Mouse (Mus musculus): ENCODE results near the gene Ifitm3. TPM values are rescaled to one million over a fixed set of nuclear protein-coding genes. Genes with fewer than 3 reads are reported as not detected.
A peak's percentile ranks its signal among the peaks of the same experiment; 100 is the strongest.

Gene Ifitm3
- polyA plus RNA-seq, 1 experiment from 2014 or later, result 36.2 TPM

- Histone ChIP-seq H3K27me3 (ENCODE audit: control insufficient read depth, insufficient read depth, low read length) (peaks cover 5% of the 10 kb centered on the region; the same call in 1 of the 2 replicates), H3K9me3 (replicated peaks; ENCODE audit: control insufficient read depth, low read length) (no peaks in the 10 kb centered on the region), H3K4me2 (no peak overlapping the region), H3K4me1 (ENCODE audit: control insufficient read depth, insufficient read depth, low read length) (peaks cover 10% of the 10 kb centered on the region; the same call in 1 of the 2 replicates), H3K9ac (ENCODE audit: low read depth, low read length) (no peak overlapping the region), H3K4me3 (ENCODE audit: low read depth, low read length) (no peak overlapping the region), H3K27ac (ENCODE audit: low read depth, low read length) (no peak overlapping the region), H3K36me3 (ENCODE audit: control insufficient read depth, insufficient read depth, low read length) (no peaks in the 10 kb centered on the region)
- 57% methylated on average over 17 of the region's 17 CpGs for WGBS (ENCODE audit: insufficient replicate concordance)
- no peak for ATAC-seq (replicated peaks; ENCODE audit: insufficient number of reproducible peaks, low FRiP score, low TSS enrichment)
These were observed 40.6 kb upstream of the Ifitm3 start for GRCm38 (mm10) chr7:141051060-141051685.

DNA sequence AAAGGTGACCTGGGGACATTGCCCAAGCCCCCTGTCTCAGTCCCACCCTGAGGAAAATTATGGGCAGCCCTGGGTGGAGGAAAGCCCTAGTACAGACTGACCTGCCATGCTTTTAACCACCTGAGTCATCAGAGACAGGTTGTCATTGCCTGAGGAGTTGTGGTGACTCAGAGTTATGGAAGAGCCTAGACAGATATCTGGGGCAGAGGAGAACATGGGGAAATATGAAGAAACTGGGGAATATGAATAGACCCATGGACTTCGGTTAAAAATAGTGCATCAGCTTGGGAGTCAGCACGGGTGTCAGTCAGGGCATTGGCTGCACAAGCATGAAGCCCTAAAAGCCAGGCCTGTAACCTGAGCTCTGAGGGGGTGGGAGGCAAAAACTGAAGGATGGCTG, 38.8 kb upstream of the Ifitm3 start:
- Histone ChIP-seq H3K9me3 (replicated peaks; ENCODE audit: control insufficient read depth, low read length) (no peaks in the 10 kb centered on the region), H3K4me2 (no peak overlapping the region), H3K36me3 (ENCODE audit: control insufficient read depth, insufficient read depth, low read length) (no peaks in the 10 kb centered on the region), H3K9ac (ENCODE audit: low read depth, low read length) (no peak overlapping the region), H3K27ac (ENCODE audit: low read depth, low read length) (no peak overlapping the region), H3K4me1 (ENCODE audit: control insufficient read depth, insufficient read depth, low read length) (peaks cover 10% of the 10 kb centered on the region; the same call in 1 of the 2 replicates), H3K4me3 (ENCODE audit: low read depth, low read length) (no peak overlapping the region), H3K27me3 (ENCODE audit: control insufficient read depth, insufficient read depth, low read length) (peaks cover 5% of the 10 kb centered on the region; the same call in 1 of the 2 replicates)
- 78% methylated on average over 2 of the region's 2 CpGs for WGBS (ENCODE audit: insufficient replicate concordance)
- ATAC-seq (replicated peaks; ENCODE audit: insufficient number of reproducible peaks, low FRiP score, low TSS enrichment), result no peak

DNA sequence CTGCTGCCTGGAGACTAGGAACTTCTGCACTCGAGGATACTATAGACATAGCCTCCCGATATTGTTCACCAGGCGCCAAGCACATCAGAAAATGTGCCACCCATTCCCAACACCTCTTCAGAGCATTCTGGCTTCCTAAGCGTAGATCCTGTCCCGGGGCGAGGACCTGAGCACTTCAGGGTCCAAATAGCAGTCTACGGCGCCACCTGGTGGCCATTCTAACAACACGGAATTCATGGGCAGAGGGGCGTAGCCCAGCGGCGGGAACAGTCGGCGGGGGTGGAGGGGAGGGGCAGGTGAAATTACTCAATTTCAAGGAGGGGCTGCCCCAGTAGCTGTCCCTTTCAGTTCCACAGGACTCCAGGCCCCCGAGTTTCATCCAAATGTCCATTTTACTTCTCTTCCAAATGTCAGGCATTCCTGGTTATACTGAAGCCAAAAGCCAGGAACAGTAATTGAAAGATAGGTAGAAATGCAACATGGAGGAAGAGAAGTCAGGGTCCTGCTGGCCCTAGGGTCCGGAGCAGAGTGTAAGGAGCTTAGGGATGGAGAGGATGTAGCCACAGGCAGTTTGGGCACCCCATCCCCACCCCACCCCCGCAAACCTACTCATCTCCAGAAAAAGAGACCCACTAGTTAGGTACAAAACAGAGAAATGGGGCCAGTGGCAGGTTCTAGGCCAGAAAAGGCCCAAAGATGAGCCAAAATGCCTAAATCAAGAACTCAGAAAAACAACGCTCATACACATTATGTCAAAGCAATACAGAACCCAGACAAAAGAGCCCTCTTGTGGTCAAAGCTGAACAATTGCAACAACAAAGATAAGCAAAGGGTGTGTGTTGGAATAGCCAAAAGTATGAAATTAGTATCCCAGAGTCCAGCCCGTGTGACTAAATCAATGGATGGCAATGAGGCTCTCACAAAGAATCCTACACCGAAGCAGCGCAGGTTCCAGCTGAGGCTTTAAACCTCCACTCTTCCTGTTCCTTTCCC, 38.0 kb upstream of the Ifitm3 start:
- WGBS (ENCODE audit: insufficient replicate concordance), result 8% methylated on average over 21 of the region's 21 CpGs
- Histone ChIP-seq H3K36me3 (ENCODE audit: control insufficient read depth, insufficient read depth, low read length) (no peaks in the 10 kb centered on the region), H3K27me3 (ENCODE audit: control insufficient read depth, insufficient read depth, low read length) (peaks cover 5% of the 10 kb centered on the region; the same call in 1 of the 2 replicates), H3K4me3 (ENCODE audit: low read depth, low read length) (peak overlapping the region; percentile 45), H3K9me3 (replicated peaks; ENCODE audit: control insufficient read depth, low read length) (no peaks in the 10 kb centered on the region), H3K4me2 (peak overlapping the region; percentile 90), H3K9ac (ENCODE audit: low read depth, low read length) (peak overlapping the region; percentile 59; the same call in 1 of the 2 replicates), H3K4me1 (ENCODE audit: control insufficient read depth, insufficient read depth, low read length) (peaks cover 10% of the 10 kb centered on the region; the same call in 1 of the 2 replicates), H3K27ac (ENCODE audit: low read depth, low read length) (peak overlapping the region; percentile 46; the same call in 1 of the 2 replicates)
- ATAC-seq (replicated peaks; ENCODE audit: insufficient number of reproducible peaks, low FRiP score, low TSS enrichment), result peak; percentile 85; the same call in 1 of the 2 replicates

- peaks cover 5% of the 10 kb centered on the region; the same call in 1 of the 2 replicates for H3K27me3 ChIP-seq (ENCODE audit: control insufficient read depth, insufficient read depth, low read length)
- H3K36me3 ChIP-seq (ENCODE audit: control insufficient read depth, insufficient read depth, low read length), result no peaks in the 10 kb centered on the region
- H3K4me2 ChIP-seq, result peak overlapping the region; percentile 90
- peak overlapping the region; percentile 45 for H3K4me3 ChIP-seq (ENCODE audit: low read depth, low read length)
- H3K9me3 ChIP-seq (replicated peaks; ENCODE audit: control insufficient read depth, low read length), result no peaks in the 10 kb centered on the region
- H3K9ac ChIP-seq (ENCODE audit: low read depth, low read length), result peak overlapping the region; percentile 59; the same call in 1 of the 2 replicates
- H3K27ac ChIP-seq (ENCODE audit: low read depth, low read length), result peak overlapping the region; percentile 59
- peaks cover 10% of the 10 kb centered on the region; the same call in 1 of the 2 replicates for H3K4me1 ChIP-seq (ENCODE audit: control insufficient read depth, insufficient read depth, low read length)
- ATAC-seq (replicated peaks; ENCODE audit: insufficient number of reproducible peaks, low FRiP score, low TSS enrichment), result peak; percentile 75; the same call in 1 of the 2 replicates
- 6% methylated on average over 15 of the region's 19 CpGs for WGBS (ENCODE audit: insufficient replicate concordance)
These were observed 37.1 kb upstream of the Ifitm3 start for GRCm38 (mm10) chr7:141047581-141048225.

GRCm38 (mm10) chr7:141046931-141047580, 36.5 kb upstream of the Ifitm3 start:
- Histone ChIP-seq H3K9ac (ENCODE audit: low read depth, low read length) (peak overlapping the region; percentile 22), H3K9me3 (replicated peaks; ENCODE audit: control insufficient read depth, low read length) (no peaks in the 10 kb centered on the region), H3K36me3 (ENCODE audit: control insufficient read depth, insufficient read depth, low read length) (no peaks in the 10 kb centered on the region), H3K4me1 (ENCODE audit: control insufficient read depth, insufficient read depth, low read length) (peaks cover 10% of the 10 kb centered on the region; the same call in 1 of the 2 replicates), H3K27ac (ENCODE audit: low read depth, low read length) (peak overlapping the region; percentile 59), H3K27me3 (ENCODE audit: control insufficient read depth, insufficient read depth, low read length) (peaks cover 5% of the 10 kb centered on the region; the same call in 1 of the 2 replicates), H3K4me3 (ENCODE audit: low read depth, low read length) (no peak overlapping the region), H3K4me2 (peak overlapping the region; percentile 90)
- ATAC-seq (replicated peaks; ENCODE audit: insufficient number of reproducible peaks, low FRiP score, low TSS enrichment), result no peak
- WGBS (ENCODE audit: insufficient replicate concordance), result 54% methylated on average over 6 of the region's 6 CpGs

DNA sequence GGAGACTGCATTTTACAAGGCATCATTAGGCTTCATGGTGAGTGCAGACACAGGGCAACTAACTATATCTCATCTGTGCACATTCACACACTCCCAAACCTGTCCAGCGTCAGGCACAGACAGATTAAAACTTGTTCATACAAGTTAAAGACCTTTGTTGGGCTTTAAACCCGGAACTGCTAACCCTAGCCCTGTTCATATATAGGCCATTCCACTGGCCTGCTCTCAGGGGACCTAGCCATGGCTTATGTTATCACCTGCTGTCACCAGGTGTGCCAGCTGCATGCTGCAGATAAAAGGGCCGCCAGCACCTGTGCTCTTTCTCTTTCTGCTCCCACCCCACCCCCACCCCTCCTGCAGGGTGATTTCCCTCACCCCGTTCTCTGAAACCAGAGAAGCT, 32.0 kb upstream of the Ifitm3 start:
- Histone ChIP-seq H3K9ac (ENCODE audit: low read depth, low read length) (no peak overlapping the region), H3K4me2 (no peak overlapping the region), H3K4me1 (ENCODE audit: control insufficient read depth, insufficient read depth, low read length) (peaks cover 6% of the 10 kb centered on the region; the same call in 1 of the 2 replicates), H3K27ac (ENCODE audit: low read depth, low read length) (no peak overlapping the region), H3K9me3 (replicated peaks; ENCODE audit: control insufficient read depth, low read length) (no peaks in the 10 kb centered on the region), H3K36me3 (ENCODE audit: control insufficient read depth, insufficient read depth, low read length) (no peaks in the 10 kb centered on the region), H3K4me3 (ENCODE audit: low read depth, low read length) (no peak overlapping the region), H3K27me3 (ENCODE audit: control insufficient read depth, insufficient read depth, low read length) (peaks cover 5% of the 10 kb centered on the region; the same call in 1 of the 2 replicates)
- no peak for ATAC-seq (replicated peaks; ENCODE audit: insufficient number of reproducible peaks, low FRiP score, low TSS enrichment)
- WGBS (ENCODE audit: insufficient replicate concordance), result 30% methylated on average over 4 of the region's 4 CpGs

- no peaks in the 10 kb centered on the region for H3K4me1 ChIP-seq (ENCODE audit: control insufficient read depth, insufficient read depth, low read length)
- peak overlapping the region; percentile 71 for H3K27ac ChIP-seq (ENCODE audit: low read depth, low read length)
- no peaks in the 10 kb centered on the region for H3K9me3 ChIP-seq (replicated peaks; ENCODE audit: control insufficient read depth, low read length)
- no peak overlapping the region for H3K4me2 ChIP-seq
- H3K27me3 ChIP-seq (ENCODE audit: control insufficient read depth, insufficient read depth, low read length), result no peaks in the 10 kb centered on the region
- no peak overlapping the region for H3K9ac ChIP-seq (ENCODE audit: low read depth, low read length)
- ATAC-seq (replicated peaks; ENCODE audit: insufficient number of reproducible peaks, low FRiP score, low TSS enrichment), result 0 out of 2 replicates have a peak, but pooled peaks have one; percentile 71
- H3K4me3 ChIP-seq (ENCODE audit: low read depth, low read length), result no peak overlapping the region
- H3K36me3 ChIP-seq (ENCODE audit: control insufficient read depth, insufficient read depth, low read length), result no peaks in the 10 kb centered on the region
- WGBS (ENCODE audit: insufficient replicate concordance), result 23% methylated on average over 5 of the region's 5 CpGs
These were observed 31.1 kb upstream of the Ifitm3 start for GRCm38 (mm10) chr7:141041661-141042060.
